Mouse (Mus musculus): ENCODE measurements around the gene Sun5.
"Not testable (repeated sequence)": the region's sequence is repeated elsewhere in the genome, so short reads cannot be mapped to it uniquely, and the experiment has no call there.

The Sun5 gene

GRCm38 (mm10) chr2:153870984-153871383 is at the start of gene Sun5:
Sun5 (minus strand) TSS chr2:153871084.
- DNase-seq (ENCODE audit: low read depth, low spot score), result no peak

- DNase-seq (ENCODE audit: low read depth, low spot score), result no peak
These were observed 47.0 kb upstream of the Sun5 start, which contains the start of gene Bpifb3 for GRCm38 (mm10) chr2:153917930-153918329. Bpifb3 (plus strand) TSS chr2:153918230.

GRCm38 (mm10) chr2:153914151-153914550 is 43.3 kb upstream of the Sun5 start:
- DNase-seq (ENCODE audit: low read depth, low spot score), result no peak

GRCm38 (mm10) chr2:153906626-153907025 is 35.7 kb upstream of the Sun5 start:
- no peak for DNase-seq (ENCODE audit: low read depth, low spot score)

- DNase-seq (ENCODE audit: low read depth, low spot score), result no peak
These were observed 31.8 kb upstream of the Sun5 start for GRCm38 (mm10) chr2:153902726-153903125.

GRCm38 (mm10) chr2:153900088-153900487 is 29.2 kb upstream of the Sun5 start, which contains the start of gene Bpifb6:
Bpifb6 (plus strand) TSS chr2:153900388.
- DNase-seq (ENCODE audit: low read depth, low spot score), result no peak

GRCm38 (mm10) chr2:153899111-153899510 is 28.2 kb upstream of the Sun5 start:
- DNase-seq (ENCODE audit: low read depth, low spot score), result no peak

- no peak for DNase-seq (ENCODE audit: low read depth, low spot score)
These were observed 3.9 kb upstream of the Sun5 start, which contains the start of gene Bpifb2 for GRCm38 (mm10) chr2:153874745-153875144. Bpifb2 (plus strand) TSS chr2:153875045.

- DNase-seq (ENCODE audit: low read depth, low spot score), result no peak
These were observed 8.9 kb downstream of the Sun5 start for GRCm38 (mm10) chr2:153861960-153862359.

GRCm38 (mm10) chr2:153860715-153861114 is 10.2 kb downstream of the Sun5 start:
- no peak for DNase-seq (ENCODE audit: low read depth, low spot score)

- no peak for DNase-seq (ENCODE audit: low read depth, low spot score)
These were observed 10.6 kb downstream of the Sun5 start for GRCm38 (mm10) chr2:153860315-153860714.

GRCm38 (mm10) chr2:153859581-153859980 is 11.3 kb downstream of the Sun5 start:
- no peak for DNase-seq (ENCODE audit: low read depth, low spot score)

- DNase-seq (ENCODE audit: low read depth, low spot score), result no peak
These were observed 17.3 kb downstream of the Sun5 start for GRCm38 (mm10) chr2:153853544-153853943.

- DNase-seq (ENCODE audit: low read depth, low spot score), result peak; percentile 57
These were observed 19.9 kb downstream of the Sun5 start for GRCm38 (mm10) chr2:153851030-153851360.

GRCm38 (mm10) chr2:153850351-153851029 is 20.4 kb downstream of the Sun5 start:
- peak; percentile 78 for DNase-seq (ENCODE audit: low read depth, low spot score)

GRCm38 (mm10) chr2:153848389-153848788 is 22.5 kb downstream of the Sun5 start:
- peak; percentile 69 for DNase-seq (ENCODE audit: low read depth, low spot score)

- no peak for DNase-seq (ENCODE audit: low read depth, low spot score)
These were observed 28.0 kb downstream of the Sun5 start for GRCm38 (mm10) chr2:153842854-153843253.

GRCm38 (mm10) chr2:153833291-153833690 is 37.6 kb downstream of the Sun5 start:
- no peak for DNase-seq (ENCODE audit: low read depth, low spot score)

- DNase-seq (ENCODE audit: low read depth, low spot score), result no peak
These were observed 42.2 kb downstream of the Sun5 start for GRCm38 (mm10) chr2:153828704-153829103.

GRCm38 (mm10) chr2:153827171-153827830 is 43.6 kb downstream of the Sun5 start:
- no peak for DNase-seq (ENCODE audit: low read depth, low spot score)

- DNase-seq (ENCODE audit: low read depth, low spot score), result not testable (repeated sequence)
These were observed 45.0 kb downstream of the Sun5 start for GRCm38 (mm10) chr2:153825900-153826299.

GRCm38 (mm10) chr2:153824593-153824992 is 46.3 kb downstream of the Sun5 start:
- DNase-seq (ENCODE audit: low read depth, low spot score), result no peak

- DNase-seq (ENCODE audit: low read depth, low spot score), result no peak
These were observed 48.8 kb downstream of the Sun5 start for GRCm38 (mm10) chr2:153822005-153822543.
